Mouse (Mus musculus): ENCODE data around the gene Uqcrc2. TPM values are rescaled to one million over a fixed set of nuclear protein-coding genes. Genes with fewer than 3 reads are reported as not detected.

Uqcrc2 gene
- polyA plus RNA-seq (2015; fragmentation: Nextera tagmentation; extraction: Ambion mirVana): 169 and 190 TPM in 2 replicates

- peaks cover 22% of the 10 kb centered on the region for H3K36me3 ChIP-seq
- peak within 1 kb of the TSS; percentile 96 for H3K4me2 ChIP-seq
- H3K27ac ChIP-seq: peak within 1 kb of the TSS; percentile 97
- no peaks in the 10 kb centered on the region for H3K27me3 ChIP-seq
- ATAC-seq (ENCODE audit: insufficient number of reproducible peaks, insufficient read depth, low FRiP score, low TSS enrichment, low read depth): peak; percentile 99
- no peaks in the 10 kb centered on the region for H3K9me3 ChIP-seq
- peak within 1 kb of the TSS; percentile 100 for H3K4me3 ChIP-seq
- peak within 1 kb of the TSS; percentile 97 for H3K9ac ChIP-seq
- WGBS: under 1% methylated on average over 45 of the region's 45 CpGs
- H3K4me1 ChIP-seq: peaks cover 17% of the 10 kb centered on the region
Measured at GRCm38 (mm10) chr7:120634711-120635361, at the start of gene Uqcrc2. TSS of gene Uqcrc2 (plus strand) at chr7:120635176.

DNA sequence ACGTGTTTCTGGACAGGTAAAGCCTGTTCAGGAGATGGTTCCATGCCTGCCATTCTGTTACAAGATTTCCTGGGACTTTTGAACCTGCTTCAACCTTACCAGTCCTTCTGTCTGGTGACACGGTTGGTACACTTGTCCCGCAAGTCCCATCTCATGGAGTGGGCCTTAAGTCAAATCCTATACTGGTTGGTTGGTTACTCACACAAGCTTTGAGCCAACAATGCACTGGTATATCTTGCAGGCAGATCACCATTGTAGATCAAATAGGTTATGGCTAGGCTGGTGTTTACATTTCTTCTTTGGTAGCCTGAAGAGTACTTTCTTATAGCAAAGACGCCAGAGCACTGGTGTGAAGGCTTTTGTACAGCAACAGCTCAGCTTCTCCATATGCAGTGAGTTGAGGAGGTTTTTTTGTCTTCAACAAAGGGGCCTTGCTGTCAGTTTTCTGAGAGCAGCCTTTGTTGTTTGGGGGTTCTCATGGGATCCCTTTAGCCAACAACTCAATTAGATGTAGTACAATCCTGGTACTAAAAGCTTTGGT, 37.7 kb upstream of the Uqcrc2 start:
- H3K9ac ChIP-seq: peak overlapping the region; percentile 66
- H3K27me3 ChIP-seq: peaks cover 20% of the 10 kb centered on the region
- 0 out of 2 replicates have a peak, but pooled peaks cover 2% of the 10 kb centered on the region for H3K4me1 ChIP-seq
- ATAC-seq (ENCODE audit: insufficient number of reproducible peaks, insufficient read depth, low FRiP score, low TSS enrichment, low read depth): no peak
- no peaks in the 10 kb centered on the region for H3K9me3 ChIP-seq
- H3K4me3 ChIP-seq: peak overlapping the region; percentile 50
- no peaks in the 10 kb centered on the region for H3K36me3 ChIP-seq
- 89% methylated on average over 4 of the region's 4 CpGs for WGBS
- peak overlapping the region; percentile 77 for H3K4me2 ChIP-seq
- H3K27ac ChIP-seq: no peak overlapping the region

DNA sequence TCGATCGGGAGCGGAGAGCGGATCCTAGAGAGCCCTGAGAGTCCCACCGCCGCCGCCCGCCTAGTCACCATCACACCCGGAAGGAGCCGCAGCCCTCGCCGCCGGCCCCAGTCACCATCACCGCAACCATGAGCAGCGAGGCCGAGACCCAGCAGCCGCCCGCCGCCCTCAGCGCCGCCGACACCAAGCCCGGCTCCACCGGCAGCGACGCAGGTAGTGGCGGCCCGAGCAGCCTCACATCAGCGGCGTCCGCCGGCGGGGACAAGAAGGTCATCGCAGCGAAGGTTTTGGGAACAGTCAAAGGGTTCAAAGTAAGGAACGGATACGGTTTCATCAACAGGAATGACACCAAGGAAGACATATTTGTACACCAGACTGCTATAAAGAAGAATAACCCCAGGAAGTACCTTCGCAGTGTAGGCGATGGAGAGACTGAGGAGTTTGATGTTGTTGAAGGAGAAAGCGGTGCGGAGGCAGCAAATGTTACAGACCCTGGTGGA, 37.2 kb upstream of the Uqcrc2 start:
- Histone ChIP-seq H3K4me1 (0 out of 2 replicates have a peak, but pooled peaks cover 2% of the 10 kb centered on the region), H3K36me3 (no peaks in the 10 kb centered on the region), H3K27me3 (peaks cover 20% of the 10 kb centered on the region), H3K4me2 (peak overlapping the region; percentile 77), H3K9ac (peak overlapping the region; percentile 66), H3K27ac (no peak overlapping the region), H3K4me3 (peak overlapping the region; percentile 50), H3K9me3 (no peaks in the 10 kb centered on the region)
- ATAC-seq (ENCODE audit: insufficient number of reproducible peaks, insufficient read depth, low FRiP score, low TSS enrichment, low read depth): no peak
- 6% methylated on average over 41 of the region's 41 CpGs for WGBS

GRCm38 (mm10) chr7:120598355-120598754, 36.6 kb upstream of the Uqcrc2 start:
- Histone ChIP-seq H3K27ac (no peak overlapping the region), H3K9ac (no peak overlapping the region), H3K4me1 (0 out of 2 replicates have a peak, but pooled peaks cover 2% of the 10 kb centered on the region), H3K4me2 (peak overlapping the region; percentile 77), H3K27me3 (peaks cover 20% of the 10 kb centered on the region), H3K36me3 (no peaks in the 10 kb centered on the region), H3K9me3 (no peaks in the 10 kb centered on the region), H3K4me3 (peak overlapping the region; percentile 50; the same call in 1 of the 2 replicates)
- ATAC-seq (ENCODE audit: insufficient number of reproducible peaks, insufficient read depth, low FRiP score, low TSS enrichment, low read depth): no peak
- 83% methylated on average over 7 of the region's 7 CpGs for WGBS

- no peak for ATAC-seq (ENCODE audit: insufficient number of reproducible peaks, insufficient read depth, low FRiP score, low TSS enrichment, low read depth)
- no peaks in the 10 kb centered on the region for H3K27me3 ChIP-seq
- WGBS: 61% methylated on average over 8 of the region's 8 CpGs
- no peak overlapping the region for H3K9ac ChIP-seq
- no peaks in the 10 kb centered on the region for H3K36me3 ChIP-seq
- H3K4me2 ChIP-seq: no peak overlapping the region
- H3K27ac ChIP-seq: no peak overlapping the region
- H3K9me3 ChIP-seq: no peaks in the 10 kb centered on the region
- H3K4me1 ChIP-seq: no peaks in the 10 kb centered on the region
- H3K4me3 ChIP-seq: no peak overlapping the region
Measured at GRCm38 (mm10) chr7:120620075-120620771, 14.8 kb upstream of the Uqcrc2 start.

DNA sequence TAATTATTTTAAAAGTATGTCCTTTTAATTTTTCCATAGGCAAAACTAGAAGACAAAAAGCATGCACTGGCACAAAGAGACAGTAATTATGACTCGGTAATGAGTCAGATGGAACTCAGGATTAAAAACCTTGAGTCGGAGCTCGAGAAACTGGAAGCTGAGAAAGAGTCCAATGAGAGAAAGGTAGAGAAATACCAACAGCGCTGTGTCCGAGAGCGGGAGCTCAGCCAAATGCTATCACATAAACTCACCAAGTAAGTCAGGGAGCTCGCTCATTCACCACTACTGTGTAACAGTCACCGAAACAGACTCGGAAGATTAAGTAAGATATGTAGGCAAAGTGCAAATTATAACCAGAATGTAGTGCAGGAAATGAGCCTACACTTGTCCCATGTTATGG, 14.1 kb upstream of the Uqcrc2 start:
- Histone ChIP-seq H3K4me2 (no peak overlapping the region), H3K9ac (no peak overlapping the region), H3K27ac (no peak overlapping the region), H3K27me3 (no peaks in the 10 kb centered on the region), H3K4me3 (no peak overlapping the region), H3K4me1 (no peaks in the 10 kb centered on the region), H3K9me3 (no peaks in the 10 kb centered on the region), H3K36me3 (no peaks in the 10 kb centered on the region)
- 77% methylated on average over 9 of the region's 9 CpGs for WGBS
- ATAC-seq (ENCODE audit: insufficient number of reproducible peaks, insufficient read depth, low FRiP score, low TSS enrichment, low read depth): no peak

DNA sequence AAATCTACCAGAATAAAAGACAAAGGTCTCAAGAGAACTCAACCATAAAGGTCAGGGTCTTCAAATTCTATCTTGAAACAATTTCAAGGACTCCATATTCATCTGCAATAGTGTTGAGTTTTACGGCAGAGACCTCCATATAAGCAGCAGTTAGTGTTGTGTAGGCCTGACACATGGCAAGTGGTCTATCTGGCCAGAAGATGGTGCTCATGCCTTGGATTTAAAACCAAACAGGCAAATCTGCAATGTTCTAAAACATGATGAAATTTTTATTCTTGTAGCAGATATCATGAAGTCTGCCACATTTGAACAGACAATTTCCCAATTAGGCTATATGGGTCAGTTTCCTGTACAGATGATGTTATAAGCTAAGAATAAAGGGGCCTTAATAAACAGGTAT, 2.5 kb upstream of the Uqcrc2 start:
- Histone ChIP-seq H3K27ac (no peak overlapping the region), H3K9me3 (no peaks in the 10 kb centered on the region), H3K9ac (no peak overlapping the region), H3K27me3 (no peaks in the 10 kb centered on the region), H3K4me3 (no peak overlapping the region), H3K36me3 (peaks cover 2% of the 10 kb centered on the region), H3K4me1 (peaks cover 17% of the 10 kb centered on the region), H3K4me2 (no peak overlapping the region)
- WGBS: 75% methylated on average over 1 of the region's 1 CpGs
- ATAC-seq (ENCODE audit: insufficient number of reproducible peaks, insufficient read depth, low FRiP score, low TSS enrichment, low read depth): no peak

- H3K27ac ChIP-seq: peak overlapping the region; percentile 97
- H3K9ac ChIP-seq: peak overlapping the region; percentile 97
- H3K4me2 ChIP-seq: peak overlapping the region; percentile 96
- 0 out of 2 replicates have a peak, but pooled peaks have one; percentile 2 for ATAC-seq (ENCODE audit: insufficient number of reproducible peaks, insufficient read depth, low FRiP score, low TSS enrichment, low read depth)
- H3K27me3 ChIP-seq: no peaks in the 10 kb centered on the region
- peak overlapping the region; percentile 100 for H3K4me3 ChIP-seq
- no peaks in the 10 kb centered on the region for H3K9me3 ChIP-seq
- 5% methylated on average over 9 of the region's 9 CpGs for WGBS
- peaks cover 17% of the 10 kb centered on the region for H3K4me1 ChIP-seq
- H3K36me3 ChIP-seq: peaks cover 17% of the 10 kb centered on the region
Measured at GRCm38 (mm10) chr7:120634301-120634700, 675 bp upstream of the Uqcrc2 start.

GRCm38 (mm10) chr7:120635362-120635781, 396 bp downstream of the Uqcrc2 start:
- H3K4me2 ChIP-seq: peak overlapping the region; percentile 96
- H3K4me3 ChIP-seq: peak overlapping the region; percentile 100
- peaks cover 28% of the 10 kb centered on the region for H3K36me3 ChIP-seq
- H3K4me1 ChIP-seq: peaks cover 17% of the 10 kb centered on the region
- no peaks in the 10 kb centered on the region for H3K9me3 ChIP-seq
- ATAC-seq (ENCODE audit: insufficient number of reproducible peaks, insufficient read depth, low FRiP score, low TSS enrichment, low read depth): peak; percentile 23; the same call in 1 of the 2 replicates
- peak overlapping the region; percentile 97 for H3K27ac ChIP-seq
- no peaks in the 10 kb centered on the region for H3K27me3 ChIP-seq
- under 1% methylated on average over 32 of the region's 32 CpGs for WGBS
- H3K9ac ChIP-seq: peak overlapping the region; percentile 97

DNA sequence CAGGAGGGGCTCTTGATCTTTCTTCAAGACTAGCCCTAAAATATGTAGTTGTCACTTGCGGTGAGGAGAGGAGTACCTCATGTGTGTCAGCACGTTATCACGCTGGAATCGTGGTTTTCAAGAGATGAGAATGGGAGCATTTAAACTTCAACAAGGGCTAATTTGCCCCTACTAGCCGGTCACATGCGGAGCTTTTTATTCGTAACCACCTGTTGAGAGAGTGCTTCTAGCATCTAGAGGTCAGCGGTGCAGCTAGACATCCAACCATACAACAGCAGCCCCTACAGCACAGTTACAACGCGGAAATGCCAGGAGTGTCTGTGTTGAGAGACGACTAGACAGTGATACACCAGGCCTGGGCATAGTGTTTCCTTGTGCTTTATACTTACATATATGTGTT, 845 bp downstream of the Uqcrc2 start:
- H3K4me1 ChIP-seq: peaks cover 17% of the 10 kb centered on the region
- H3K27me3 ChIP-seq: no peaks in the 10 kb centered on the region
- ATAC-seq (ENCODE audit: insufficient number of reproducible peaks, insufficient read depth, low FRiP score, low TSS enrichment, low read depth): no peak
- H3K27ac ChIP-seq: peak overlapping the region; percentile 97
- peaks cover 32% of the 10 kb centered on the region for H3K36me3 ChIP-seq
- 1% methylated on average over 11 of the region's 11 CpGs for WGBS
- peak overlapping the region; percentile 97 for H3K9ac ChIP-seq
- H3K4me2 ChIP-seq: peak overlapping the region; percentile 96
- H3K4me3 ChIP-seq: peak overlapping the region; percentile 100
- no peaks in the 10 kb centered on the region for H3K9me3 ChIP-seq

DNA sequence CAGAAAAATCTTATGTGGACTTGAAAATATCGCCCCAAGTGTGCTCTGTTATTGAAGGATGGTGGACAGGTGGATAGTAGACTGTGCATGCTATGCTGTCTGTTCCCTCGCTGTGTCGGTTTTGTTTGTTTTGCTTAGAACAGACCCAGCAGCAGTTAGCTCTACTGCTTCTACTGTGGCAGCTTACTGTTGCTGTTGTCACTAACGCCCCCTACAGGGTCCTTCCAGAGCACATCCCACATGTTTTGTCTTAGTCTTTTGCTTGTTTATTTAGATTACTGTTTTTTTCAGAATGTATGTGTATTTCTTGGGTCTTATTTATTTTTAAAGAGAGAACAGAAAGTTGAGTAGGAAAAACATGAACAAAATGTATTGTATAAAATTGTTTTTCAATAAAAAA, 8.2 kb downstream of the Uqcrc2 start:
- no peak for ATAC-seq (ENCODE audit: insufficient number of reproducible peaks, insufficient read depth, low FRiP score, low TSS enrichment, low read depth)
- 69% methylated on average over 4 of the region's 4 CpGs for WGBS
- H3K4me2 ChIP-seq: no peak overlapping the region
- no peak overlapping the region for H3K4me3 ChIP-seq
- H3K4me1 ChIP-seq: no peaks in the 10 kb centered on the region
- H3K9ac ChIP-seq: no peak overlapping the region
- H3K9me3 ChIP-seq: no peaks in the 10 kb centered on the region
- H3K27me3 ChIP-seq: no peaks in the 10 kb centered on the region
- peaks cover 79% of the 10 kb centered on the region for H3K36me3 ChIP-seq
- H3K27ac ChIP-seq: no peak overlapping the region

Data from embryonic facial prominence, embryonic 13.5 days (tissue).